Mouse (Mus musculus): Measurements from ENCODE around the gene Cyb5r3. TPM values are rescaled to one million over a fixed set of nuclear protein-coding genes. Genes with fewer than 3 reads are reported as not detected.

Cyb5r3 gene
- polyA plus RNA-seq, 1 experiment from 2014 or later: 163 TPM

DNA sequence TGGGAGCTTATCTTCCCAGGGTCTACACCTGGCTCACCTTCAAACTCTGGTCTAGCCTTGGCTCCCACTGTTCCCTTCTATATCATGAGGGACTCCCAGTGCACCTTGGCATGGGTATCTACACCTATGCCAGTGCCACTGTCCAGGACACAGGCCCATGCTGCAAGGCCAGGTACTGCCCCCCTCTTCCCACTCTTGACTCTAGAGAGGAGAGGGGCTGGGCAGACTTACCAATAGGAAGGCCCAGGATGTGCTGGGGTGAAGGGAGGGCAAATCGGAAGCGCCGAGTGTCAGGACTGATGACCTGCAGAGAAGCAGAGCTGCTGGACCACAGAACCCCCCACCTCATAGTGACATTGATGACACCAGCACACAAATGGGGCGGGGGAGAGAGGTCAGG is 10.4 kb downstream of the Cyb5r3 start:
- peaks cover 61% of the 10 kb centered on the region for H3K36me3 ChIP-seq (ENCODE audit: control insufficient read depth, insufficient read depth, low read length)
- H3K4me3 ChIP-seq (ENCODE audit: control insufficient read depth in 1 of 2, insufficient read depth in 1 of 2, low read depth in 1 of 2, low read length in 2 of 2): no peak overlapping the region
- H3K27me3 ChIP-seq (ENCODE audit: control insufficient read depth, insufficient read depth, low read length): no peaks in the 10 kb centered on the region
- no peaks in the 10 kb centered on the region for H3K9me3 ChIP-seq (ENCODE audit: control insufficient read depth, low read length)
- H3K4me2 ChIP-seq (ENCODE audit: low read length): no peak overlapping the region
- no peak overlapping the region for H3K9ac ChIP-seq (ENCODE audit: low read length)
- no peak for ATAC-seq (ENCODE audit: insufficient number of reproducible peaks, insufficient read depth, low FRiP score, low read depth)
- peaks cover 17% of the 10 kb centered on the region in 2 experiments for H3K4me1 ChIP-seq (ENCODE audit: control insufficient read depth in 2 of 2, insufficient read depth in 2 of 2, low read length in 2 of 2)
- no peak overlapping the region for H3K27ac ChIP-seq (replicated peaks in 1 of 2; ENCODE audit: control insufficient read depth in 1 of 2, insufficient read depth in 1 of 2, low read depth in 2 of 2, low read length in 2 of 2)
- 96% methylated on average over 4 of the region's 4 CpGs for WGBS

GRCm38 (mm10) chr15:83161062-83161748 is 11.2 kb downstream of the Cyb5r3 start:
- ATAC-seq (ENCODE audit: insufficient number of reproducible peaks, insufficient read depth, low FRiP score, low read depth): no peak
- no peak overlapping the region for H3K4me3 ChIP-seq (ENCODE audit: control insufficient read depth in 1 of 2, insufficient read depth in 1 of 2, low read depth in 1 of 2, low read length in 2 of 2)
- peaks cover 69% of the 10 kb centered on the region for H3K36me3 ChIP-seq (ENCODE audit: control insufficient read depth, insufficient read depth, low read length)
- H3K27ac ChIP-seq (replicated peaks in 1 of 2; ENCODE audit: control insufficient read depth in 1 of 2, insufficient read depth in 1 of 2, low read depth in 2 of 2, low read length in 2 of 2): no peak overlapping the region
- no peaks in the 10 kb centered on the region for H3K27me3 ChIP-seq (ENCODE audit: control insufficient read depth, insufficient read depth, low read length)
- no peaks in the 10 kb centered on the region for H3K9me3 ChIP-seq (ENCODE audit: control insufficient read depth, low read length)
- no peak overlapping the region for H3K9ac ChIP-seq (ENCODE audit: low read length)
- H3K4me2 ChIP-seq (ENCODE audit: low read length): no peak overlapping the region
- peaks cover 9 to 10% of the 10 kb centered on the region in 2 experiments for H3K4me1 ChIP-seq (ENCODE audit: control insufficient read depth in 2 of 2, insufficient read depth in 2 of 2, low read length in 2 of 2)
- 69% methylated on average over 10 of the region's 10 CpGs for WGBS

GRCm38 (mm10) chr15:83160561-83160960 is 11.8 kb downstream of the Cyb5r3 start:
- peaks cover 7 to 8% of the 10 kb centered on the region in 2 experiments for H3K4me1 ChIP-seq (ENCODE audit: control insufficient read depth in 2 of 2, insufficient read depth in 2 of 2, low read length in 2 of 2)
- no peak for ATAC-seq (ENCODE audit: insufficient number of reproducible peaks, insufficient read depth, low FRiP score, low read depth)
- H3K9me3 ChIP-seq (ENCODE audit: control insufficient read depth, low read length): no peaks in the 10 kb centered on the region
- WGBS: 89% methylated on average over 4 of the region's 4 CpGs
- no peaks in the 10 kb centered on the region for H3K27me3 ChIP-seq (ENCODE audit: control insufficient read depth, insufficient read depth, low read length)
- no peak overlapping the region for H3K4me2 ChIP-seq (ENCODE audit: low read length)
- peaks cover 69% of the 10 kb centered on the region for H3K36me3 ChIP-seq (ENCODE audit: control insufficient read depth, insufficient read depth, low read length)
- no peak overlapping the region for H3K4me3 ChIP-seq (ENCODE audit: control insufficient read depth in 1 of 2, insufficient read depth in 1 of 2, low read depth in 1 of 2, low read length in 2 of 2)
- no peak overlapping the region for H3K27ac ChIP-seq (replicated peaks in 1 of 2; ENCODE audit: control insufficient read depth in 1 of 2, insufficient read depth in 1 of 2, low read depth in 2 of 2, low read length in 2 of 2)
- no peak overlapping the region for H3K9ac ChIP-seq (ENCODE audit: low read length)

- Histone ChIP-seq H3K4me3 (ENCODE audit: control insufficient read depth in 1 of 2, insufficient read depth in 1 of 2, low read depth in 1 of 2, low read length in 2 of 2) (no peak overlapping the region), H3K27ac (replicated peaks in 1 of 2; ENCODE audit: control insufficient read depth in 1 of 2, insufficient read depth in 1 of 2, low read depth in 2 of 2, low read length in 2 of 2) (no peak overlapping the region), H3K4me1 (ENCODE audit: control insufficient read depth in 2 of 2, insufficient read depth in 2 of 2, low read length in 2 of 2) (peaks cover 2 to 3% of the 10 kb centered on the region in 2 experiments; a peak in 3 of 4 replicates), H3K9me3 (ENCODE audit: control insufficient read depth, low read length) (no peaks in the 10 kb centered on the region), H3K9ac (ENCODE audit: low read length) (no peak overlapping the region), H3K36me3 (ENCODE audit: control insufficient read depth, insufficient read depth, low read length) (peaks cover 72% of the 10 kb centered on the region), H3K27me3 (ENCODE audit: control insufficient read depth, insufficient read depth, low read length) (no peaks in the 10 kb centered on the region), H3K4me2 (ENCODE audit: low read length) (no peak overlapping the region)
- no peak for ATAC-seq (ENCODE audit: insufficient number of reproducible peaks, insufficient read depth, low FRiP score, low read depth)
- WGBS: 94% methylated on average over 9 of the region's 9 CpGs
Measured at GRCm38 (mm10) chr15:83159823-83160222, 12.6 kb downstream of the Cyb5r3 start.

GRCm38 (mm10) chr15:83158587-83159160 is 13.7 kb downstream of the Cyb5r3 start:
- Histone ChIP-seq H3K9me3 (ENCODE audit: control insufficient read depth, low read length) (no peaks in the 10 kb centered on the region), H3K4me1 (ENCODE audit: control insufficient read depth in 2 of 2, insufficient read depth in 2 of 2, low read length in 2 of 2) (0 out of 4 replicates have a peak, but pooled peaks cover 0 to 2% of the 10 kb centered on the region in 2 experiments), H3K27ac (replicated peaks in 1 of 2; ENCODE audit: control insufficient read depth in 1 of 2, insufficient read depth in 1 of 2, low read depth in 2 of 2, low read length in 2 of 2) (no peak overlapping the region), H3K4me3 (ENCODE audit: control insufficient read depth in 1 of 2, insufficient read depth in 1 of 2, low read depth in 1 of 2, low read length in 2 of 2) (no peak overlapping the region), H3K27me3 (ENCODE audit: control insufficient read depth, insufficient read depth, low read length) (no peaks in the 10 kb centered on the region), H3K9ac (ENCODE audit: low read length) (no peak overlapping the region), H3K36me3 (ENCODE audit: control insufficient read depth, insufficient read depth, low read length) (peaks cover 80% of the 10 kb centered on the region), H3K4me2 (ENCODE audit: low read length) (no peak overlapping the region)
- no peak for ATAC-seq (ENCODE audit: insufficient number of reproducible peaks, insufficient read depth, low FRiP score, low read depth)
- 88% methylated on average over 7 of the region's 7 CpGs for WGBS

DNA sequence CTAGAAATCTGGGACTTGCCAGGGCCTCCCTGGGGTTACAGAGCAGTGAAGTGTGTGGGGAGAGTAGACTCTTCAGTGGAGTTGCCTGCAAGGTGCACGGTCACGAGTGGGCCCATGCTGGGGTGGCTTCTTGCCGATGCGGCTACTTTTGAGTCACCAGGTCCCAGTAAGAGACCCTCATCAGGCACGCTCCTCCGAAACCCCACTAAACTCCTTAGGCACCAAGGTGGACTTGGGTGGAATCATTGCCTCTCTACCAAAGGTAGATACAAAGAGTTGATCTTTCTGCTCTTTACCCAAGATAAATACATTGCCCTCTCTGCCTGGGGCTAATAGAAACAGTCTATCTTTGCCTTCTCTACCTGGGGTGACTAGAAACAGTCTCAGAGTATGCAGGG is 14.7 kb downstream of the Cyb5r3 start:
- Histone ChIP-seq H3K4me1 (ENCODE audit: control insufficient read depth in 2 of 2, insufficient read depth in 2 of 2, low read length in 2 of 2) (0 out of 4 replicates have a peak, but pooled peaks cover 0 to 2% of the 10 kb centered on the region in 2 experiments), H3K27ac (replicated peaks in 1 of 2; ENCODE audit: control insufficient read depth in 1 of 2, insufficient read depth in 1 of 2, low read depth in 2 of 2, low read length in 2 of 2) (no peak overlapping the region), H3K4me2 (ENCODE audit: low read length) (no peak overlapping the region), H3K9me3 (ENCODE audit: control insufficient read depth, low read length) (no peaks in the 10 kb centered on the region), H3K4me3 (ENCODE audit: control insufficient read depth in 1 of 2, insufficient read depth in 1 of 2, low read depth in 1 of 2, low read length in 2 of 2) (no peak overlapping the region), H3K36me3 (ENCODE audit: control insufficient read depth, insufficient read depth, low read length) (peaks cover 83% of the 10 kb centered on the region), H3K9ac (ENCODE audit: low read length) (no peak overlapping the region), H3K27me3 (ENCODE audit: control insufficient read depth, insufficient read depth, low read length) (no peaks in the 10 kb centered on the region)
- ATAC-seq (ENCODE audit: insufficient number of reproducible peaks, insufficient read depth, low FRiP score, low read depth): no peak
- WGBS: 96% methylated on average over 6 of the region's 6 CpGs

DNA sequence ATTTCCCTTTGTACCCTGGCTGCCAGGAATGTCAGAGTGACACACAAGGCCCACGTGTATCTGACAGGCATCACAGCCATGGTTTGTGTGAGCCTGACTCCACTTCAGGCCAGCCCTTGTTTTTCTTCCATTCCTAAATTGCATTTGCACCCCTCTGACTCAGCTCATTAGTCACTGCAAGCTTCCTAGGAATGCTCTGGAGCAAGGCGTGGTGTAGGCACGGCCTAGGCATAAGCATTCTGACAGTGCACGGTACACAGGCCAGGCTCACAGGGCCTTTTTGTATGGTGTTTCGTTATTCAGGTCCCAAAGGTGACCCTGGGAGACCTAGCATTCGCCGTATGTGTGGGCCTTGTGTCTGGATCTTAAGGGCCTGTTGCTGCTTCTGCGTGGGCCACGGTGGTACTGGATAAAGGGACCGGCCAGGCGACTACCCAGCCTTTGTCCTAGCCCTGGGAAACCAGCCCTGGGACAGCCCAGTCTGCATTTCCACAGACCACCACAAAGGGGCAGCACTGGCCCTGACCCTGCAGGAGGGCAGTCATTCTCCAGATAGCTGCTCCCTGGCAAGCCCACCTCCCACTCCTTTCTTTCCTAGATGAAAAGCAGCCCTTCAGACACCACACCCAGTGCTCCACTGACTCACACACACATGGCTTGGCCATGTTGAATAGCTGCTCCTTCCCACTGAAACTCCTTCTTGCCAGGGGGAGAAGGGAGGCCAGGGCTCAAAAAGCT is 15.3 kb downstream of the Cyb5r3 start:
- Histone ChIP-seq H3K9me3 (ENCODE audit: control insufficient read depth, low read length) (no peaks in the 10 kb centered on the region), H3K4me1 (ENCODE audit: control insufficient read depth in 2 of 2, insufficient read depth in 2 of 2, low read length in 2 of 2) (0 out of 4 replicates have a peak, but pooled peaks cover 0 to 2% of the 10 kb centered on the region in 2 experiments), H3K27ac (replicated peaks in 1 of 2; ENCODE audit: control insufficient read depth in 1 of 2, insufficient read depth in 1 of 2, low read depth in 2 of 2, low read length in 2 of 2) (no peak overlapping the region), H3K9ac (ENCODE audit: low read length) (no peak overlapping the region), H3K27me3 (ENCODE audit: control insufficient read depth, insufficient read depth, low read length) (no peaks in the 10 kb centered on the region), H3K4me3 (ENCODE audit: control insufficient read depth in 1 of 2, insufficient read depth in 1 of 2, low read depth in 1 of 2, low read length in 2 of 2) (no peak overlapping the region), H3K36me3 (ENCODE audit: control insufficient read depth, insufficient read depth, low read length) (peaks cover 78% of the 10 kb centered on the region), H3K4me2 (ENCODE audit: low read length) (no peak overlapping the region)
- 69% methylated on average over 11 of the region's 11 CpGs for WGBS
- ATAC-seq (ENCODE audit: insufficient number of reproducible peaks, insufficient read depth, low FRiP score, low read depth): no peak

All from heart, embryonic 14.5 days (tissue).